Mouse (Mus musculus): ENCODE measurements around the gene Zdhhc19.

Zdhhc19 gene

GRCm38 (mm10) chr16:32495965-32496364, at the start of gene Zdhhc19:
Gene Zdhhc19, plus strand, starts transcription at chr16:32496265.
- no peak for DNase-seq (ENCODE audit: low spot score)

- no peak for DNase-seq (ENCODE audit: low spot score)
Measured at GRCm38 (mm10) chr16:32446563-32447138, 49.4 kb upstream of the Zdhhc19 start.

- no peak for DNase-seq (ENCODE audit: low spot score)
Measured at GRCm38 (mm10) chr16:32449665-32450064, 46.4 kb upstream of the Zdhhc19 start.

GRCm38 (mm10) chr16:32450133-32450532, 45.9 kb upstream of the Zdhhc19 start:
- DNase-seq (ENCODE audit: low spot score) = no peak

- DNase-seq (ENCODE audit: low spot score) = no peak
Measured at GRCm38 (mm10) chr16:32453102-32453501, 43.0 kb upstream of the Zdhhc19 start.

GRCm38 (mm10) chr16:32454646-32455045, 41.4 kb upstream of the Zdhhc19 start:
- no peak for DNase-seq (ENCODE audit: low spot score)

GRCm38 (mm10) chr16:32456086-32456485, 40.0 kb upstream of the Zdhhc19 start:
- DNase-seq (ENCODE audit: low spot score) = no peak

GRCm38 (mm10) chr16:32456761-32457160, 39.3 kb upstream of the Zdhhc19 start:
- no peak for DNase-seq (ENCODE audit: low spot score)

- no peak for DNase-seq (ENCODE audit: low spot score)
Measured at GRCm38 (mm10) chr16:32457589-32458386, 38.3 kb upstream of the Zdhhc19 start.

GRCm38 (mm10) chr16:32460518-32460917, 35.5 kb upstream of the Zdhhc19 start:
- DNase-seq (ENCODE audit: low spot score) = no peak

- DNase-seq (ENCODE audit: low spot score) = no peak
Measured at GRCm38 (mm10) chr16:32461713-32462112, 34.4 kb upstream of the Zdhhc19 start.

GRCm38 (mm10) chr16:32462950-32463349, 33.1 kb upstream of the Zdhhc19 start:
- DNase-seq (ENCODE audit: low spot score) = no peak

GRCm38 (mm10) chr16:32463426-32463825, 32.6 kb upstream of the Zdhhc19 start:
- DNase-seq (ENCODE audit: low spot score) = no peak

GRCm38 (mm10) chr16:32464908-32465307, 31.2 kb upstream of the Zdhhc19 start:
- no peak for DNase-seq (ENCODE audit: low spot score)

GRCm38 (mm10) chr16:32468488-32468887, 27.6 kb upstream of the Zdhhc19 start:
- no peak for DNase-seq (ENCODE audit: low spot score)

GRCm38 (mm10) chr16:32469404-32470105, 26.5 kb upstream of the Zdhhc19 start:
- DNase-seq (ENCODE audit: low spot score) = no peak

GRCm38 (mm10) chr16:32472276-32473015, 23.6 kb upstream of the Zdhhc19 start:
- DNase-seq (ENCODE audit: low spot score) = no peak

- DNase-seq (ENCODE audit: low spot score) = no peak
Measured at GRCm38 (mm10) chr16:32477315-32477714, 18.8 kb upstream of the Zdhhc19 start.

- DNase-seq (ENCODE audit: low spot score) = no peak
Measured at GRCm38 (mm10) chr16:32479415-32479814, 16.6 kb upstream of the Zdhhc19 start.

GRCm38 (mm10) chr16:32484431-32484871, 11.6 kb upstream of the Zdhhc19 start:
- no peak for DNase-seq (ENCODE audit: low spot score)

- no peak for DNase-seq (ENCODE audit: low spot score)
Measured at GRCm38 (mm10) chr16:32485209-32485608, 10.9 kb upstream of the Zdhhc19 start.

- DNase-seq (ENCODE audit: low spot score) = no peak
Measured at GRCm38 (mm10) chr16:32486046-32486445, 10.0 kb upstream of the Zdhhc19 start.

All from testis, postnatal 14 days (tissue).